Mouse (Mus musculus): ENCODE measurements around the gene Fmo1.
"Not testable (repeated sequence)": the region's sequence is repeated elsewhere in the genome, so short reads cannot be mapped to it uniquely, and the experiment has no call there.

The Fmo1 gene

DNA sequence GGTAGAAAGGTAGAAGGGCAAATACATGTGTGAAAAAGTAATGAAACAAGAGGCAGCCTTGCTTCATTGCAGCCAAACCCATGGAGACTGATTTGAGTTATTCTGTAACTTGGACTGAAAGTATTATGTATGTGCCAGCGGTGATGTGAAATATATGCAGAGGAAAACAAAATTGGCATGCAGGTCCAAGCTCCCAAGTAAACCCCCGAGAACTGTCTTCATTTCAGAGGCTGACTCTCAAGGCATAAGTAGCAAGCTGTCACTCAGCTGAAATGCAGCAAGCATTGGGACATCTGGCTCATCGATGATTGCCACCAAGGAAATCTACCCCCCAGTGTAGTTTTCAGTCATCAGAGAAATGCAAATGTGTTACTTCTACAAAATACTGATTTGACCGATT, 81.2 kb downstream of the Fmo1 start:
- no peak for DNase-seq

DNA sequence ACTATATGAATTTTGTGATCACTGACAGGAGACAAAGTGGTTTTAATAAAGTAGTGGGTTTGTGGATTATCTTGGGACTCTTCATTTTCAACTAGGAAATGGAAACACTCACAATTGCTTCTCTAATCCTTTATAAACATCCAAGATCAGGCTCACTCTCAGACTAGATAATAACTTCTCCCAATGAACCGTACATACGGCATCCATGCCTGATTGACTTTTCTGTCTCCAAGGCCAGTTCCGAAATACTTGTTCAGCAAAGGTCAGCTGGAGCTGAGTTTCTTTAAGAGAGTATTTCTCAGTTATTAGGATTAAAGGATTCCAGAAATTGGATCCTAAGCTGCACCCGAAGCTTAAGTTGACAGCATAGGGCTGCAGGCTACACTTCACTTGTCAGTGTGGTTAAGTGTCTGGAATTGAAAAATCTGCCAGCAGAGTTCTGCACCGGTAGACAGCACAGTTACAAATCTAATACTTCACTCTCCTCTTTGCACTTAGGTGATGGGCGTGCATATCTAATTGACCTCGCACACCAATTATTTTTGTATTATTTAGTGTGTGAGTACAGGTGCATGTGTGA, 82.7 kb downstream of the Fmo1 start:
- DNase-seq: no peak

DNA sequence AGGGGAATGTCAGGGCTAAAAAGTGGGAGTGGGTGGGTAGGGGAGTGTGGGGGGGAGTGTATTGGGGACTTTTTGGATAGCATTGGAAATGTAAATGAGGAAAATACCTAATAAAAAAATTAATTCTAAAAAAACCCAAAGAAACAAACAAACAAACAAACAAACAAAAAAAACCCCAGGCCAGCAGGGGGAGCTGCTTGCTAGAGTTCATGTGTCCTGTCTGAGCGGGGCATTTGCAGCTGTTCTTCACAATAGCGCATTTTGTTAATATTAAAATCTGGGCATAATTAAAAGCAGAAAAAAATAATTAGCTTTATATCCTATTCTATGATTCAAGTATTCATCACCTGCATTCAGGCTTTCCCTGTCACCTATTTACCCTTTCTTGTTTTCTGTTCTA, 85.4 kb downstream of the Fmo1 start:
- not testable (repeated sequence) for DNase-seq

Measured in cerebellum, postnatal 25 days (tissue).